Mouse (Mus musculus): ENCODE results near the gene Rras. TPM values are rescaled to one million over a fixed set of nuclear protein-coding genes. Genes with fewer than 3 reads are reported as not detected.

Gene Rras
- polyA plus RNA-seq, 1 experiment from 2014 or later: 43.2 TPM

- H3K9ac ChIP-seq: no peak overlapping the region
- H3K9me3 ChIP-seq (replicated peaks): no peaks in the 10 kb centered on the region
- H3K27ac ChIP-seq: no peak overlapping the region
- H3K4me3 ChIP-seq (replicated peaks): no peak overlapping the region
- no peak for ATAC-seq (replicated peaks; ENCODE audit: low FRiP score)
- H3K4me2 ChIP-seq: no peak overlapping the region
- peaks cover 100% of the 10 kb centered on the region for H3K36me3 ChIP-seq
- 89% methylated on average over 6 of the region's 6 CpGs for WGBS
- peaks cover 9% of the 10 kb centered on the region for H3K4me1 ChIP-seq
- H3K27me3 ChIP-seq: no peaks in the 10 kb centered on the region
Measured at GRCm38 (mm10) chr7:45005321-45005992, 12.3 kb upstream of the Rras start.

GRCm38 (mm10) chr7:45006503-45006902, 11.3 kb upstream of the Rras start:
- Histone ChIP-seq H3K4me1 (0 out of 2 replicates have a peak, but pooled peaks cover 4% of the 10 kb centered on the region), H3K9me3 (replicated peaks) (no peaks in the 10 kb centered on the region), H3K36me3 (peaks cover 99% of the 10 kb centered on the region), H3K9ac (no peak overlapping the region), H3K4me2 (no peak overlapping the region), H3K4me3 (replicated peaks) (no peak overlapping the region), H3K27ac (no peak overlapping the region), H3K27me3 (no peaks in the 10 kb centered on the region)
- ATAC-seq (replicated peaks; ENCODE audit: low FRiP score): no peak
- WGBS: 96% methylated on average over 12 of the region's 12 CpGs

GRCm38 (mm10) chr7:45007141-45007540, 10.6 kb upstream of the Rras start:
- Histone ChIP-seq H3K27ac (no peak overlapping the region), H3K9ac (no peak overlapping the region), H3K4me1 (0 out of 2 replicates have a peak, but pooled peaks cover 4% of the 10 kb centered on the region), H3K27me3 (no peaks in the 10 kb centered on the region), H3K4me3 (replicated peaks) (no peak overlapping the region), H3K36me3 (peaks cover 99% of the 10 kb centered on the region), H3K4me2 (no peak overlapping the region), H3K9me3 (replicated peaks) (no peaks in the 10 kb centered on the region)
- ATAC-seq (replicated peaks; ENCODE audit: low FRiP score): no peak
- 94% methylated on average over 29 of the region's 29 CpGs for WGBS

GRCm38 (mm10) chr7:45007846-45008245, 9.9 kb upstream of the Rras start:
- no peaks in the 10 kb centered on the region for H3K27me3 ChIP-seq
- H3K9ac ChIP-seq: no peak overlapping the region
- no peak for ATAC-seq (replicated peaks; ENCODE audit: low FRiP score)
- WGBS: 97% methylated on average over 30 of the region's 30 CpGs
- H3K36me3 ChIP-seq: peaks cover 99% of the 10 kb centered on the region
- H3K4me2 ChIP-seq: no peak overlapping the region
- H3K9me3 ChIP-seq (replicated peaks): no peaks in the 10 kb centered on the region
- H3K4me1 ChIP-seq: 0 out of 2 replicates have a peak, but pooled peaks cover 4% of the 10 kb centered on the region
- no peak overlapping the region for H3K4me3 ChIP-seq (replicated peaks)
- no peak overlapping the region for H3K27ac ChIP-seq

GRCm38 (mm10) chr7:45008411-45008810, 9.3 kb upstream of the Rras start:
- 88% methylated on average over 19 of the region's 19 CpGs for WGBS
- Histone ChIP-seq H3K27ac (no peak overlapping the region), H3K36me3 (peaks cover 99% of the 10 kb centered on the region), H3K4me1 (0 out of 2 replicates have a peak, but pooled peaks cover 4% of the 10 kb centered on the region), H3K4me3 (replicated peaks) (no peak overlapping the region), H3K9ac (no peak overlapping the region), H3K4me2 (no peak overlapping the region), H3K27me3 (no peaks in the 10 kb centered on the region), H3K9me3 (replicated peaks) (no peaks in the 10 kb centered on the region)
- no peak for ATAC-seq (replicated peaks; ENCODE audit: low FRiP score)

- ATAC-seq (replicated peaks; ENCODE audit: low FRiP score): no peak
- Histone ChIP-seq H3K9ac (no peak overlapping the region), H3K4me2 (no peak overlapping the region), H3K27me3 (no peaks in the 10 kb centered on the region), H3K4me1 (peaks cover 19% of the 10 kb centered on the region), H3K27ac (no peak overlapping the region), H3K36me3 (peaks cover 70% of the 10 kb centered on the region), H3K4me3 (replicated peaks) (no peak overlapping the region), H3K9me3 (replicated peaks) (no peaks in the 10 kb centered on the region)
- 96% methylated on average over 6 of the region's 6 CpGs for whole genome bisulfite sequencing
Measured at GRCm38 (mm10) chr7:45012011-45012410, 5.8 kb upstream of the Rras start.

- ATAC-seq (replicated peaks; ENCODE audit: low FRiP score): no peak
- Histone ChIP-seq H3K27me3 (no peaks in the 10 kb centered on the region), H3K9me3 (replicated peaks) (no peaks in the 10 kb centered on the region), H3K9ac (no peak overlapping the region), H3K4me2 (no peak overlapping the region), H3K4me3 (replicated peaks) (no peak overlapping the region), H3K36me3 (peaks cover 62% of the 10 kb centered on the region), H3K27ac (no peak overlapping the region), H3K4me1 (peaks cover 20% of the 10 kb centered on the region)
- 89% methylated on average over 4 of the region's 4 CpGs for whole genome bisulfite sequencing
Measured at GRCm38 (mm10) chr7:45012824-45013223, 4.9 kb upstream of the Rras start.

GRCm38 (mm10) chr7:45013366-45014095, 4.2 kb upstream of the Rras start:
- peaks cover 27% of the 10 kb centered on the region for H3K4me1 ChIP-seq
- H3K9ac ChIP-seq: no peak overlapping the region
- WGBS: 93% methylated on average over 16 of the region's 16 CpGs
- no peak overlapping the region for H3K4me3 ChIP-seq (replicated peaks)
- ATAC-seq (replicated peaks; ENCODE audit: low FRiP score): no peak
- peaks cover 55% of the 10 kb centered on the region for H3K36me3 ChIP-seq
- no peaks in the 10 kb centered on the region for H3K9me3 ChIP-seq (replicated peaks)
- no peak overlapping the region for H3K4me2 ChIP-seq
- no peak overlapping the region for H3K27ac ChIP-seq
- no peaks in the 10 kb centered on the region for H3K27me3 ChIP-seq

- H3K4me2 ChIP-seq: 0 out of 2 replicates have a peak overlapping the region, but pooled peaks have one; percentile 91
- no peak overlapping the region; the same call in 1 of the 2 replicates for H3K4me3 ChIP-seq (replicated peaks)
- no peak overlapping the region for H3K27ac ChIP-seq
- H3K9me3 ChIP-seq (replicated peaks): no peaks in the 10 kb centered on the region
- no peak for ATAC-seq (replicated peaks; ENCODE audit: low FRiP score)
- 99% methylated on average over 3 of the region's 3 CpGs for WGBS
- peaks cover 49% of the 10 kb centered on the region for H3K36me3 ChIP-seq
- H3K9ac ChIP-seq: no peak overlapping the region
- peaks cover 32% of the 10 kb centered on the region for H3K4me1 ChIP-seq
- no peaks in the 10 kb centered on the region for H3K27me3 ChIP-seq
Measured at GRCm38 (mm10) chr7:45014096-45014451, 3.7 kb upstream of the Rras start.

GRCm38 (mm10) chr7:45015344-45015956, 2.3 kb upstream of the Rras start:
- H3K4me3 ChIP-seq (replicated peaks): peak overlapping the region; percentile 95
- H3K36me3 ChIP-seq: peaks cover 35% of the 10 kb centered on the region
- H3K4me1 ChIP-seq: peaks cover 41% of the 10 kb centered on the region
- ATAC-seq (replicated peaks; ENCODE audit: low FRiP score): no peak
- peak overlapping the region; percentile 99 for H3K9ac ChIP-seq
- H3K27me3 ChIP-seq: 0 out of 2 replicates have a peak, but pooled peaks cover 4% of the 10 kb centered on the region
- H3K27ac ChIP-seq: peak overlapping the region; percentile 98
- no peaks in the 10 kb centered on the region for H3K9me3 ChIP-seq (replicated peaks)
- H3K4me2 ChIP-seq: peak overlapping the region; percentile 91
- WGBS: under 1% methylated on average over 20 of the region's 20 CpGs

- ATAC-seq (replicated peaks; ENCODE audit: low FRiP score): peak; percentile 87
- peaks cover 30% of the 10 kb centered on the region for H3K36me3 ChIP-seq
- H3K27me3 ChIP-seq: 0 out of 2 replicates have a peak, but pooled peaks cover 4% of the 10 kb centered on the region
- H3K4me3 ChIP-seq (replicated peaks): peak within 1 kb of the TSS; percentile 95
- H3K9me3 ChIP-seq (replicated peaks): no peaks in the 10 kb centered on the region
- peak within 1 kb of the TSS; percentile 91 for H3K4me2 ChIP-seq
- peak within 1 kb of the TSS; percentile 98 for H3K27ac ChIP-seq
- peaks cover 41% of the 10 kb centered on the region for H3K4me1 ChIP-seq
- H3K9ac ChIP-seq: peak within 1 kb of the TSS; percentile 99
- under 1% methylated on average over 67 of the region's 69 CpGs for WGBS
Measured at GRCm38 (mm10) chr7:45015957-45016612, 1.7 kb upstream of the Rras start, which contains the start of gene Scaf1. Scaf1 (minus strand) TSS chr7:45016363.

Data from kidney, embryonic 15.5 days (tissue).